8 mouse cellular contexts compared by ENCODE assay signal in genomic region chr4:138367641-138368497, GRCm38 (mm10). TPM values are rescaled to one million over a fixed set of nuclear protein-coding genes. Genes with fewer than 3 reads are reported as not detected.
DNase-seq lines count a peak whose midpoint lies in the region; ATAC-seq and TF ChIP-seq lines count a peak whose summit lies in the region.

Gene Cda, minus strand, starts transcription at chr4:138367992.

- peak; percentile 90 for DNase-seq in 3134 (ENCODE audit: extremely low read depth, insufficient read length, low spot score)
- DNase-seq in adrenal gland, postnatal 25 days, result peak; percentile 89
- DNase-seq in embryonic facial prominence, embryonic 14.5 days (ENCODE audit: low spot score), result peak; percentile 90
- DNase-seq in heart, adult 8-10 months (ENCODE audit: low spot score), result peak; percentile 84
- DNase-seq in kidney, adult 2 months, result peak; percentile 96
- peak; percentile 80 for DNase-seq in lung, adult 2 months
- DNase-seq in ovary, adult 18-20 months (ENCODE audit: low spot score), result peak; percentile 73

- 6% methylated on average over 29 of the region's 34 CpGs for WGBS in embryonic facial prominence, embryonic 14.5 days
- WGBS in kidney, adult 2 months, result 2% methylated on average over 34 of the region's 34 CpGs
- WGBS in lung, adult 2 months, result 2% methylated on average over 34 of the region's 34 CpGs

- peak within 1 kb of the TSS; percentile 32 for H3K4me3 ChIP-seq in embryonic facial prominence, embryonic 14.5 days (ENCODE audit: low read depth, low read length)
- peak within 1 kb of the TSS; percentile 61 for H3K4me3 ChIP-seq in kidney, adult 2 months (ENCODE audit: insufficient read depth, low read depth, low read length)
- peak within 1 kb of the TSS; percentile 18 for H3K4me3 ChIP-seq in lung, adult 2 months (replicated peaks; ENCODE audit: extremely low read depth, low read depth, low read length)

- H3K27ac ChIP-seq in embryonic facial prominence, embryonic 14.5 days (replicated peaks; ENCODE audit: low read depth, low read length), result no peak within 1 kb of the TSS
- peak within 1 kb of the TSS; percentile 87 for H3K27ac ChIP-seq in kidney, adult 2 months (ENCODE audit: insufficient read depth, low read depth, low read length)

- no peaks in the 10 kb centered on the region for H3K36me3 ChIP-seq in embryonic facial prominence, embryonic 14.5 days (ENCODE audit: control insufficient read depth, insufficient read depth, low read length)
- no peaks in the 10 kb centered on the region; the same call in 1 of the 2 replicates for H3K36me3 ChIP-seq in kidney, adult 2 months (ENCODE audit: control insufficient read depth, insufficient read depth, low read length)

- 0 out of 2 replicates have a peak, but pooled peaks cover 3% of the 10 kb centered on the region for H3K9me3 ChIP-seq in embryonic facial prominence, embryonic 14.5 days (ENCODE audit: control insufficient read depth, low read length)

- no peak for TF ChIP-seq POLR2A in kidney, adult 2 months (IDR thresholded peaks at IDR 0.05; ENCODE audit: low read depth, low read length)
- no peak for TF ChIP-seq POLR2A in lung, adult 2 months (IDR thresholded peaks at IDR 0.05; ENCODE audit: borderline replicate concordance, extremely low read depth, low read depth, low read length)

- H3K27me3 ChIP-seq in embryonic facial prominence, embryonic 14.5 days (replicated peaks; ENCODE audit: control insufficient read depth, insufficient read depth, low read length), result peaks cover 21% of the 10 kb centered on the region
- no peaks in the 10 kb centered on the region for H3K27me3 ChIP-seq in kidney, adult 2 months (replicated peaks; ENCODE audit: control insufficient read depth, insufficient read depth, low read length)

- ATAC-seq in embryonic facial prominence, embryonic 14.5 days (ENCODE audit: low read depth), result peak; percentile 89
- ATAC-seq in CD4-positive, CD25-positive, alpha-beta regulatory T cell, adult 4 months, result no peak

- peak within 1 kb of the TSS; percentile 62 for H3K4me2 ChIP-seq in embryonic facial prominence, embryonic 14.5 days (ENCODE audit: low read depth, low read length)

- peaks cover 8% of the 10 kb centered on the region; the same call in 1 of the 2 replicates for H3K4me1 ChIP-seq in embryonic facial prominence, embryonic 14.5 days (ENCODE audit: control insufficient read depth, insufficient read depth, low read length)
- peaks cover 17% of the 10 kb centered on the region for H3K4me1 ChIP-seq in kidney, adult 2 months (ENCODE audit: control insufficient read depth, insufficient read depth, low read length)
- peaks cover 9% of the 10 kb centered on the region; the same call in 1 of the 2 replicates for H3K4me1 ChIP-seq in lung, adult 2 months (ENCODE audit: control insufficient read depth, insufficient read depth, low read length)

- H3K9ac ChIP-seq in embryonic facial prominence, embryonic 14.5 days (ENCODE audit: low read depth, low read length), result peak within 1 kb of the TSS; percentile 45

- TF ChIP-seq CTCF in kidney, adult 2 months (conservative IDR thresholded peaks at IDR 0.05; ENCODE audit: insufficient read depth, insufficient read length, low read depth, low read length), result no peak
- TF ChIP-seq CTCF in lung, adult 2 months (IDR thresholded peaks at IDR 0.05; ENCODE audit: insufficient read depth, low read length), result no peak

RNA-seq across cellular contexts. Expression of gene Cda, which starts in this region (rescaled TPM):
- total RNA-seq in adrenal gland, postnatal 25 days (2021), result 13.8 and 20.3 TPM in 2 replicates
- 6.3 and 10.1 TPM in 2 replicates for polyA plus RNA-seq in embryonic facial prominence, embryonic 14.5 days (2014; fragmentation: Nextera tagmentation; extraction: Ambion mirVana)
- total RNA-seq in heart, adult 8-10 months (2022), result 1 to 10 TPM; 2.1 to 3.2 (median 2.8) TPM
- 394 and 454 TPM in 2 replicates for polyA plus RNA-seq in kidney, adult 2 months (2012; rRNA removed)
- polyA plus RNA-seq in lung, adult 2 months (2012; rRNA removed), result 2.6 and 2.9 TPM in 2 replicates
- polyA plus RNA-seq in CD4-positive, CD25-positive, alpha-beta regulatory T cell, adult 4 months (2017; shearing (Covaris generic)), result not detected

Comparison
In these comparisons a context has a peak if more than half of its experiments do, and no peak if none do; other contexts are left out.
1. RNA of gene Cda (polyA plus RNA-seq): 394 to 454 TPM in kidney, adult 2 months; 6.3 to 10.1 TPM in embryonic facial prominence, embryonic 14.5 days, 2.6 to 2.9 TPM in lung, adult 2 months and not detected in CD4-positive, CD25-positive, alpha-beta regulatory T cell, adult 4 months; every median in the first group is over 10 times any median in the second.
2. Peak in every context shown above with its lines, with median percentiles within 50 percentile points of each other: DNase-seq and H3K4me3 ChIP-seq.